Mouse (Mus musculus): Measurements from ENCODE around the gene Plp2.
A peak's percentile ranks its signal among the peaks of the same experiment; 100 is the strongest.
"Not testable (repeated sequence)": the region's sequence is repeated elsewhere in the genome, so short reads cannot be mapped to it uniquely, and the experiment has no call there.

Plp2 gene

GRCm38 (mm10) chrX:7670921-7671623 is at the start of gene Plp2:
TSS of gene Plp2 (minus strand) at chrX:7671390.
- peak; percentile 28 for DNase-seq

- DNase-seq, result not testable (repeated sequence)
Observed at GRCm38 (mm10) chrX:7716058-7716457, 44.9 kb upstream of the Plp2 start.

GRCm38 (mm10) chrX:7714135-7714899 is 43.1 kb upstream of the Plp2 start, which contains the start of gene Wdr45:
TSS of gene Wdr45 (plus strand) at chrX:7714333.
- DNase-seq, result peak; percentile 87

GRCm38 (mm10) chrX:7713764-7714134 is 42.6 kb upstream of the Plp2 start:
- DNase-seq, result not testable (repeated sequence)

GRCm38 (mm10) chrX:7696954-7697381 is 25.8 kb upstream of the Plp2 start, which contains the start of gene Gpkow:
TSS of gene Gpkow (plus strand) at chrX:7697131.
- peak; percentile 80 for DNase-seq

GRCm38 (mm10) chrX:7696520-7696919 is 25.3 kb upstream of the Plp2 start:
- no peak for DNase-seq

DNA sequence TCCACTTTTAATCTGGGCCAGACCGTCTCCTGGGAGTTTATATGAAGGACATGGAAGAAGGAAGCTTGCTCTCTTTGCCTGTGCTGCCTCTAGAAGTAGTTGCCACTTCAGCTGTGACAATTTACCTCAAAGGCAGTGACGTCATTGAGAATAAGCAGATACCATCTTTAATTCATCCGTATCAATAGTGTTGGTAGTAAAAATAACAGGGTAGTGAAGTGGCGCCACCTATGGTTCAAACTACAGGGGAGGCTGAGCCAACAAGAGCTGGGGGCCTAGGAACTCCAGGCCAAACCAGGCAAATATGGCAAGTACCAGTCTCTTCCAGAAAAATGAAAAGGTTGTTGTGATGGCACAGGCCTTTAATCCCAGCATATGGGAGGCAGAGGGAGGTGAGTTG is 21.7 kb upstream of the Plp2 start:
- DNase-seq, result no peak

- DNase-seq, result no peak
Observed at GRCm38 (mm10) chrX:7690486-7690885, 19.3 kb upstream of the Plp2 start.

DNA sequence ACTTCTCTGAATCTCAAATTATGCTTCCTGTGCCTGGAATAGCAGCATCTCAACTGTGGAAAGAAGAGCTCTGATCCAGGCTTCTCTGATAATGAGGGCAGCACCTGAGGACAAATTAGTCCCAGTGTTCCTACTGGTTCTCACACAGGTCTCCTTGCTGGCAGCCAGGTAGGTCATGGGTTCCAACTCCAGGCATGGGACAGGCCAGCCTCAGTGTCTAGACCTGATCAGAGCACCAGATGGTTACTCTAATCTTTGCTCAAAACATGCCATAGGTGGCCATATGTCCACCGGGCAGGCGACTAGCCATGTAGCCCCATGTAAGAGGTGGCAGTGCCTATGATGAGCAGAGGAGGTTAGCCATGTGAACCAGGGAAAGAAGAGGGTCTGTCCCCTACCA is 17.1 kb upstream of the Plp2 start:
- DNase-seq, result no peak

- no peak for DNase-seq
Observed at GRCm38 (mm10) chrX:7680864-7681263, 9.7 kb upstream of the Plp2 start, which contains the start of gene Magix. TSS of gene Magix (minus strand) at chrX:7681251.

GRCm38 (mm10) chrX:7680057-7680412 is 8.8 kb upstream of the Plp2 start:
- DNase-seq, result no peak

DNA sequence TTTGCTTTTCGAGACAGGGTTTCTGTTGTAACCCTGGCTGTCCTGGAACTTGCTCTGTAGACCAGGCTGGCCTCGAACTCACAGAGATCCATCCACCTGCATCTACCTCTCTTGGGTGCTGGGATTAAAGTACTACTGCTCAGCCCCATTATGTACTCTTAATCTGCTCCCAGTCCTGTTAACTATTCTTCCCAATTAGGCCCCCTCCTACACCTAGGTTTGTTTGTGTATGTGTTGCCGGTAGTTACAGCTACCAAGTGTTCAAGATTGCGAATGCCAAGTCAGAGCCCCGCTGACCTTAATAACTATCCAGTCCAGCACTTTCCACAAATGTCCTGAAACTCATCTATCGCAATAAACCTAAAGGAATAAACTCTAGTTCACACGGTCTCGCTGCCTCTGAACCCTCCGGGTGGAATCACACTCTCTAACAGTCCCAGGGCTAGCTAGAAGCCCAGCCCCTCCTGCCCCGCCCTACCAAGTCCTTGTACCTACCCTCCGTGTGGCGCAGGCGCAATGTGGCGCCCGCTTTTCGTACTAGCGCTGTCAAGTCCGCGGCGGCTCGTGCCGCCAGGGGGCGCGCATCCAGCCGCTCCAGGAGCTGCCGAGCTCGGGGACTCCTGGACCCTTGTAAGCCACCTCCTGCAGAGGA is 8.3 kb upstream of the Plp2 start:
- DNase-seq, result peak; percentile 80

GRCm38 (mm10) chrX:7678986-7679385 is 7.8 kb upstream of the Plp2 start:
- DNase-seq, result no peak

GRCm38 (mm10) chrX:7675001-7675380 is 3.8 kb upstream of the Plp2 start:
- no peak for DNase-seq

GRCm38 (mm10) chrX:7674284-7675000 is 3.3 kb upstream of the Plp2 start:
- no peak for DNase-seq

DNA sequence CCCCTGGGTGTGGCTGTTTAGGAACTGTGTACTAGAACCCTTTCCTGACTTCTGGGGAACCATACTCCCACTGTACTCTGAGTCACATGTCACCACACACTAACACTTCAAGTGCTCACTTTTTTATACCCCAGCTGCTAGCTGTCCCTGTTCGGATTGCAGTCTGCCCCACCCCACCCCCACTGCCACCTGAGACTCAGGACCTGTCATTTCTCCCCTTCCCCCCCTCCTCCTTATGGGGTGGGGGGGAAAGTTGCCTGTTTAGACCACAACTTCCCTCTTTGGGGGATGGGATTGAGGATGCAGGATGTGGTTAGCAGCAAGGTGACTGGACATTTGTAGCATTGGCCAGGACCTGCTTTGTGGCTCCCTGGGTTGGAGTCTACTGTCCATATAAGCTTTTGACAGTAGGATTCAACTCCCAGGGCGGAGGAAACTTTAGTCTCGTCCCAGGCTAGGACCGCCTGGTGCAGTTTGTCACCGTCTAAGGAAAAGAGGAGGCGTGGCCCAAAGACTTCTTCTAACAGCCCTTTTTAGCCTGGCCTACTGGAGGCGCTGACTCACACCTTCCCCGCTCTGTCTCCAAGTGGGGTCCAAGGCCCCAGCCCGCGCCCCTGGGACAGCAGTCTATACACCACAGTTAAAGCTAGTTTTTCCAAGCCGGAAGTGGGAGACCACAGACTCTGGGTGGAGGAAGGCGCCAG is 2.5 kb upstream of the Plp2 start:
- no peak for DNase-seq

- DNase-seq, result no peak
Observed at GRCm38 (mm10) chrX:7672739-7673138, 1.5 kb upstream of the Plp2 start.

- peak; percentile 47 for DNase-seq
Observed at GRCm38 (mm10) chrX:7670390-7670881, 754 bp downstream of the Plp2 start.

- no peak for DNase-seq
Observed at GRCm38 (mm10) chrX:7665739-7666502, 5.3 kb downstream of the Plp2 start.

DNA sequence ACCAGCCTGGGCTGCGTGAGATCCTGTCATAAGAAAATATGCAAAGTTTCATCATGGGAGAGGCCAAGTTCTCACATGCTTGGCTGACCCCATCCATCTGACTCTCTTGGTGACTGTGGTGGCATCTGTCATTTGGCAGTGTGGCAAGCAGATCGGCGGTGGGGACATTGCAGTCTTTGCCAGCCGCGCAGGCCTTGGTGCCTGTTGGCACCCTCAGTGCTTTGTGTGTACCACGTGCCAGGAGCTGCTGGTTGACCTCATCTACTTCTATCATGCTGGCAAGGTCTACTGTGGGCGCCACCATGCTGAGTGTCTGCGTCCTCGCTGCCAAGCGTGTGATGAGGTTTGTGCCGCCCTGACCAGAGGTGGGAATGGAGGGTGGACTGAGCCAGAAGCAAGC is 6.4 kb downstream of the Plp2 start:
- no peak for DNase-seq

- no peak for DNase-seq
Observed at GRCm38 (mm10) chrX:7662936-7663335, 8.3 kb downstream of the Plp2 start.

All from right cerebral cortex, postnatal 25 days (tissue).